Mouse (Mus musculus): ENCODE data around the gene Tle3. TPM values are rescaled to one million over a fixed set of nuclear protein-coding genes. Genes with fewer than 3 reads are reported as not detected.

Gene Tle3
- polyA plus RNA-seq, 1 experiment from 2014 or later, result 36.7 TPM

DNA sequence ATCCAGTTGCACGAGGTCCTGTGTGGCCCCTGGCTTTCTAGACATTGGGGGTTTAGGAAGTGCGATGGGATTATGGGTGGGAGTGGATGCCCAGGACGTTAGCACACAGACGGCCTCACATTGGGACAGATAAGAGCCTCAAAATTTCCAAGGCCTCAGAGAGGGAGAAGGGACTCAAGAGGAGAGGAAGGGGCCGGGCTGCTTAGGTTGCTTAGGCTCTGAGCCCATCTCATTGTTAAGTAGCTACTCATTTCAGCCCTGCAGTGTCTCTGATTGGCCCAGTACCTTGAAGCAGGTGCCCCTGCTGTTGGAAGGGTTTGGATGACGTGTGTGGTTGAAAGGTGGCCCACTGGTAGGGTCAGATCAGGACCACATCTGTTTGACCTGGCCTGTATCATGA lies 11.9 kb downstream of the Tle3 start:
- Histone ChIP-seq H3K9ac (ENCODE audit: low read depth, low read length) (no peak overlapping the region), H3K27ac (ENCODE audit: low read depth, low read length) (no peak overlapping the region), H3K4me2 (replicated peaks; ENCODE audit: low read depth, low read length) (0 out of 2 replicates have a peak overlapping the region, but pooled peaks have one; percentile 29), H3K4me1 (replicated peaks; ENCODE audit: control insufficient read depth, insufficient read depth, low read length) (peaks cover 62% of the 10 kb centered on the region), H3K4me3 (ENCODE audit: low read depth, low read length) (no peak overlapping the region), H3K9me3 (ENCODE audit: control insufficient read depth, low read length) (no peaks in the 10 kb centered on the region), H3K36me3 (ENCODE audit: control insufficient read depth, insufficient read depth, low read length) (peaks cover 5% of the 10 kb centered on the region; the same call in 1 of the 2 replicates), H3K27me3 (ENCODE audit: control insufficient read depth, insufficient read depth, low read length) (no peaks in the 10 kb centered on the region)
- DNase-seq (ENCODE audit: low spot score) (no peak), ATAC-seq (ENCODE audit: low FRiP score) (no peak)
- 37% methylated on average over 6 of the region's 6 CpGs for WGBS

DNA sequence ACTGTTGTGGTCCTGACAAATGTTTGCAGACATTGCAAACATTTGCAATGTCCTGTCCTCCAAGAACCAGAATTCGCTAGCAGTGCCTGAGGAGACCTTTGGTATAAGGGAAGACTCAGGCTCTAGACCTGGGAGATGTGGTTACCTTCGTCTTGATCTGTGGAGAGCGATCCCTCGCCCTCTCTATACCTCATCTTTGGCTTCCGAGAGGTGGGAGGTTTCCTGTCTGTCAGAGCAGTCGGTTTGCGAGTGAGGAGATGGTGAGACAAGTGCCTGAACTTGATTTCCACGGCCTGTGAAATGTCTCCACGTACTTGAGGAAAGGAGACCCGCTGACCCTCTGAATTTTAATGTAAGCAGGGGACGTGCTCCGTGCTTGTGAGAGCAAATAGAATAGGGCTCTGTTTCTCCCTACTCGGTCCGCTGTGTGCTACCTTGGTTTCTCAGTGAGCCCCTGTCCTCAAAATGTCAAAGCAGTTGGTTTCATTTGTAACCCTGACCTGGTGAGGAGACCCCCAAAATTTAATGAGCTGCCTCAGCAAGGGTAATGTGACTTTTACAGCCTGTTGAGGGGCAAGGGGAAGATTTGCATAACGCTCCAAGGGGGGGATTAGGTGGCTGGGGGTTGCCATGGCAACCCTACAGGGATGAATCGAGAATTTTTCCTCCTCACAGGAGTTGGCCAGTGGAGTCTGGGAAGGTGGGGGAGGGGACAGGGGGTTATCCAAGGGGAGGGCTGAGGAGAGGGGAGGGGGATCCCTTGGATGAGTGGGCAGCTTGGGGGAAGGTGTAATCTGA lies 12.7 kb downstream of the Tle3 start:
- ATAC-seq (ENCODE audit: low FRiP score) (peak; percentile 64; the same call in 1 of the 2 replicates), DNase-seq (ENCODE audit: low spot score) (peak; percentile 87)
- Histone ChIP-seq H3K27ac (ENCODE audit: low read depth, low read length) (peak overlapping the region; percentile 54; the same call in 1 of the 2 replicates), H3K4me3 (ENCODE audit: low read depth, low read length) (no peak overlapping the region), H3K27me3 (ENCODE audit: control insufficient read depth, insufficient read depth, low read length) (no peaks in the 10 kb centered on the region), H3K9ac (ENCODE audit: low read depth, low read length) (no peak overlapping the region), H3K36me3 (ENCODE audit: control insufficient read depth, insufficient read depth, low read length) (peaks cover 5% of the 10 kb centered on the region; the same call in 1 of the 2 replicates), H3K9me3 (ENCODE audit: control insufficient read depth, low read length) (no peaks in the 10 kb centered on the region), H3K4me1 (replicated peaks; ENCODE audit: control insufficient read depth, insufficient read depth, low read length) (peaks cover 56% of the 10 kb centered on the region), H3K4me2 (replicated peaks; ENCODE audit: low read depth, low read length) (peak overlapping the region; percentile 29)
- 4% methylated on average over 16 of the region's 16 CpGs for WGBS

DNA sequence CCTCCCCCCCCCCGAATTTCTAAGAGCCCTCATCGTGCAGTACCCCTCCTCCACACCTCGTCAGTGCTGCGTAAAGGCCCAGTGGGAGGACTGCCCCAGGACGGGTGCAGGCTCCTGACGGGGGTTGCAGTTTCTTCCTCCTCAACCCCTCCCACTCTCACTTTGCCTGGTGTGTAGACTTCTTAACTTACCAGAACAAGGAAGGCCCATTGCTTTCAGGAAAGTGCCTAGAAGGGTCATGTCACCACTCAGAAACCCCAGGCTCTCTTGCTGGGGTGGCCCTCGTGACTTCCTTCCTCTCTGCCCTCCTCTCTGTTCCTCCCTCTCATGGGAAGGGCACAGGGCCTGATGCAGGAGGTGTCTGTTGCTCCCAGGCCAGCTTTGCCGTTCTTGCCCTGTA lies 13.6 kb downstream of the Tle3 start:
- H3K9me3 ChIP-seq (ENCODE audit: control insufficient read depth, low read length), result no peaks in the 10 kb centered on the region
- ATAC-seq (ENCODE audit: low FRiP score), result 0 out of 2 replicates have a peak, but pooled peaks have one; percentile 8
- no peaks in the 10 kb centered on the region for H3K27me3 ChIP-seq (ENCODE audit: control insufficient read depth, insufficient read depth, low read length)
- peaks cover 5% of the 10 kb centered on the region; the same call in 1 of the 2 replicates for H3K36me3 ChIP-seq (ENCODE audit: control insufficient read depth, insufficient read depth, low read length)
- H3K9ac ChIP-seq (ENCODE audit: low read depth, low read length), result no peak overlapping the region
- H3K4me1 ChIP-seq (replicated peaks; ENCODE audit: control insufficient read depth, insufficient read depth, low read length), result peaks cover 47% of the 10 kb centered on the region
- 5% methylated on average over 7 of the region's 8 CpGs for WGBS
- peak overlapping the region; percentile 29 for H3K4me2 ChIP-seq (replicated peaks; ENCODE audit: low read depth, low read length)
- DNase-seq (ENCODE audit: low spot score), result no peak
- H3K27ac ChIP-seq (ENCODE audit: low read depth, low read length), result 0 out of 2 replicates have a peak overlapping the region, but pooled peaks have one; percentile 0
- H3K4me3 ChIP-seq (ENCODE audit: low read depth, low read length), result no peak overlapping the region

DNA sequence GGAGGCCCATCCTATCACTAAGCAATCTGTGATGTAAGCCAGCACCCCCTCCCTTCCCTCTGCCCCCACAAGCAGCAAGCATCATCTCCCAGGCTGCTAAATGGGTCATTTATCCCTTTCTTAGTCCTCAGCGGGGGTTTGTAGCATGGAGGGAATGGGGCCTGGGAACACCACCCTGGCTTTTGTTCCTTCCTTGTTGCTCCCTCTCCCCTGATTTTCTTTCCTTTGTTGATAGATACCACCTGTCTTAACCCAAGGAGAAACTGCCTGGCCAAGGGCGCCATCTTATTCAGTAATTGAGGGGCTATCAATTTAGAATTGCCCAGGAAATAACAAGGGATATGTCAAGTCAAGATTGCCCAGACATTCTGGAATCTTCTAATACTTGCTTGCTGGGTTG lies 14.1 kb downstream of the Tle3 start:
- 40% methylated on average over 2 of the region's 2 CpGs for WGBS
- H3K4me1 ChIP-seq (replicated peaks; ENCODE audit: control insufficient read depth, insufficient read depth, low read length), result peaks cover 44% of the 10 kb centered on the region
- no peak overlapping the region for H3K9ac ChIP-seq (ENCODE audit: low read depth, low read length)
- H3K36me3 ChIP-seq (ENCODE audit: control insufficient read depth, insufficient read depth, low read length), result peaks cover 5% of the 10 kb centered on the region; the same call in 1 of the 2 replicates
- DNase-seq (ENCODE audit: low spot score), result no peak
- 0 out of 2 replicates have a peak overlapping the region, but pooled peaks have one; percentile 0 for H3K27ac ChIP-seq (ENCODE audit: low read depth, low read length)
- H3K27me3 ChIP-seq (ENCODE audit: control insufficient read depth, insufficient read depth, low read length), result no peaks in the 10 kb centered on the region
- no peak for ATAC-seq (ENCODE audit: low FRiP score)
- no peaks in the 10 kb centered on the region for H3K9me3 ChIP-seq (ENCODE audit: control insufficient read depth, low read length)
- no peak overlapping the region for H3K4me2 ChIP-seq (replicated peaks; ENCODE audit: low read depth, low read length)
- no peak overlapping the region for H3K4me3 ChIP-seq (ENCODE audit: low read depth, low read length)

DNA sequence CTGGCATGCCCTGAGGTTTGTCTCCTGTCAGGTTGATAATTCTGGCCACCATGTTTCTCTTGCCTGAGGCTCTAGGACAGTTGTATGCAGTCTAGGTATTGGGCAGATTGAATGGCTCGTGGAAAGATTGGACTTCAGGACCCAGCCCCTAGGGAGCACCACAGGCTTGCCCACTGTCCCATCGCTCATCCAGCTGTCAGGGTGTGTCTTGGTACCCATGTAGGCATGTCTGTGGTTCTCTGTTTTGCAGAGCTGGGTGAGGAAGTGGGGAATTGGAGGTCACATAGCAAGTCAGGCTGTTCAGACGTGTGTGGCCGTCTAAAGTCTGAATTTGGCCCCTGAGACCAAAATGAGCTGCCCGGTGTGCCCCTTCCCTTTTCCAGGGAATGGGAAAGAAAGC lies 15.6 kb downstream of the Tle3 start:
- DNase-seq (ENCODE audit: low spot score), result no peak
- H3K4me3 ChIP-seq (ENCODE audit: low read depth, low read length), result no peak overlapping the region
- H3K9me3 ChIP-seq (ENCODE audit: control insufficient read depth, low read length), result no peaks in the 10 kb centered on the region
- WGBS, result 71% methylated on average over 5 of the region's 5 CpGs
- H3K4me1 ChIP-seq (replicated peaks; ENCODE audit: control insufficient read depth, insufficient read depth, low read length), result peaks cover 43% of the 10 kb centered on the region
- 0 out of 2 replicates have a peak, but pooled peaks cover 3% of the 10 kb centered on the region for H3K36me3 ChIP-seq (ENCODE audit: control insufficient read depth, insufficient read depth, low read length)
- no peak for ATAC-seq (ENCODE audit: low FRiP score)
- H3K9ac ChIP-seq (ENCODE audit: low read depth, low read length), result no peak overlapping the region
- no peak overlapping the region for H3K4me2 ChIP-seq (replicated peaks; ENCODE audit: low read depth, low read length)
- H3K27ac ChIP-seq (ENCODE audit: low read depth, low read length), result no peak overlapping the region
- H3K27me3 ChIP-seq (ENCODE audit: control insufficient read depth, insufficient read depth, low read length), result no peaks in the 10 kb centered on the region

DNA sequence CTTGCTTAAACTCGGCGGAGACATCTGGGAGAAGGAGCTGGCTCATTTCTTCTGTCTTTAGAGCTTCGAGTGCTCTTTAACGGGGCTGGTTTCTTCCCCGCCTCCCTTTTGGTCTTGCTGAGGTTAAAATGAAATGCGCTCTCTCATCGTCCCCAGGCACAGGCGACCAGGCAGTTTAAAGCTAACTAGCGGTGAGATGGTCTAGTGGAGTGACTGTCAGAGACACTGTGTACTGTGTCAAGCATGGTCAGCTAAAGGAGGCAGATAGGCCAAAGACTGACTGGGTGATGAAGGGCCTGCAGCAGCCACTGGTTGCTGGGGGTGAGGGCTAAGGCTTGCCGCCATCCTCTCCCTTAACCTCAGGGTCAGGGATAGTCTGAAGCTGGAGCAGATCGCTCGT lies 16.0 kb downstream of the Tle3 start:
- no peak for DNase-seq (ENCODE audit: low spot score)
- H3K27ac ChIP-seq (ENCODE audit: low read depth, low read length), result no peak overlapping the region
- H3K4me2 ChIP-seq (replicated peaks; ENCODE audit: low read depth, low read length), result no peak overlapping the region
- peaks cover 4% of the 10 kb centered on the region; the same call in 1 of the 2 replicates for H3K36me3 ChIP-seq (ENCODE audit: control insufficient read depth, insufficient read depth, low read length)
- no peak overlapping the region for H3K4me3 ChIP-seq (ENCODE audit: low read depth, low read length)
- no peaks in the 10 kb centered on the region for H3K9me3 ChIP-seq (ENCODE audit: control insufficient read depth, low read length)
- ATAC-seq (ENCODE audit: low FRiP score), result no peak
- H3K27me3 ChIP-seq (ENCODE audit: control insufficient read depth, insufficient read depth, low read length), result no peaks in the 10 kb centered on the region
- H3K9ac ChIP-seq (ENCODE audit: low read depth, low read length), result no peak overlapping the region; the same call in 1 of the 2 replicates
- H3K4me1 ChIP-seq (replicated peaks; ENCODE audit: control insufficient read depth, insufficient read depth, low read length), result peaks cover 40% of the 10 kb centered on the region
- 48% methylated on average over 12 of the region's 12 CpGs for WGBS

DNA sequence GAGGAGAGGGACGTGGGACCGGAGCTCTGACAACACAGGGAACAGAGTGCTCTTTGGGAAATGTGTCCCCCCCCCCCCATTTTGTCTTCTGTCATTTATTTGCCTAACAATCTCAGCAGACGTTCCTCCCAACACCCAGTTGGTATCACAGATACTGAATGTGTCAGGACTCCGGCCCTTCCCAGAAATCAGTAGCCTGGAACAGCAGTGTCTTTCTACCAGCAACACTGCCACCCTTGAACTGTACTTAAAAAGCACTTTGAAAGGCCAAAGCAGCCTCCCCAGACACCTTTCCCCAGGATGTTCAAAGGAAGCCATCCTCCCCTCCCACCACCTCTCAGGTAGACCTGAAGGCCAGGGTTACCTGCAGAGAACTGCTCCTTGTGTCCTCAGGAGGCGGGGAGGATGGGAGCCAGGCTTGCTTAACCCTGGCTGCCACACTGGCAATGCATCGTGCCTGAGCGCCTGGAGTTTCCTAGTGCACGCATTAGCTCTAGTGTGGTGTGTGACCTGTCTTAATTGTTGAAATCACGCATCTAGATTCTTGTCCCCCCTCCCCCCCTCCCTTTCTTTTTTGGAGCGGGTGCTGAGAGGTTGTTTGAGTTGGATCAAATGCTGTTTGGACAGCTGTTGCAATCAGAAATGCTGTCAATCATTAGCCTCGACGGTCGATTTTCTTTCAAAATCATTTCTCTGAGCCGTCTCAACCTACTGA lies 16.7 kb downstream of the Tle3 start:
- Histone ChIP-seq H3K36me3 (ENCODE audit: control insufficient read depth, insufficient read depth, low read length) (peaks cover 9% of the 10 kb centered on the region), H3K4me1 (replicated peaks; ENCODE audit: control insufficient read depth, insufficient read depth, low read length) (peaks cover 40% of the 10 kb centered on the region), H3K4me2 (replicated peaks; ENCODE audit: low read depth, low read length) (no peak overlapping the region), H3K27me3 (ENCODE audit: control insufficient read depth, insufficient read depth, low read length) (peaks cover 3% of the 10 kb centered on the region; the same call in 1 of the 2 replicates), H3K27ac (ENCODE audit: low read depth, low read length) (no peak overlapping the region), H3K9ac (ENCODE audit: low read depth, low read length) (no peak overlapping the region; the same call in 1 of the 2 replicates), H3K4me3 (ENCODE audit: low read depth, low read length) (no peak overlapping the region), H3K9me3 (ENCODE audit: control insufficient read depth, low read length) (no peaks in the 10 kb centered on the region)
- ATAC-seq (ENCODE audit: low FRiP score) (no peak), DNase-seq (ENCODE audit: low spot score) (no peak)
- 53% methylated on average over 14 of the region's 14 CpGs for WGBS

DNA sequence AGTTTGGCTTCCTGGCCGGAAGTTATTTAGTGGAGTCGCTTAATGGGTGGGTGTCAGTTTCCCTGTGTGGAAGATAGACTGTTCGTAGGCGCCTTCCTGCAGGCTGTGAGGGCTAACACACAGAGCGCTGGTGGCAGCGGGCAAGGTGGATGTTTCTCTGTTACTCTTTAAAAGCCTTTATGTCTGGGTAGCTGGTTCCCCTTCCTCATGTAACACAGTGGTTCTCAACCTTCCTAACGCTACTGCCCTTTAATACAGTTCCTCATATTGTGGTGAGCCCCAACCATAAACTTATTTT lies 17.2 kb downstream of the Tle3 start:
- Histone ChIP-seq H3K4me1 (replicated peaks; ENCODE audit: control insufficient read depth, insufficient read depth, low read length) (peaks cover 36% of the 10 kb centered on the region), H3K27ac (ENCODE audit: low read depth, low read length) (no peak overlapping the region), H3K27me3 (ENCODE audit: control insufficient read depth, insufficient read depth, low read length) (peaks cover 3% of the 10 kb centered on the region; the same call in 1 of the 2 replicates), H3K4me2 (replicated peaks; ENCODE audit: low read depth, low read length) (no peak overlapping the region), H3K36me3 (ENCODE audit: control insufficient read depth, insufficient read depth, low read length) (peaks cover 12% of the 10 kb centered on the region), H3K9ac (ENCODE audit: low read depth, low read length) (no peak overlapping the region), H3K4me3 (ENCODE audit: low read depth, low read length) (no peak overlapping the region), H3K9me3 (ENCODE audit: control insufficient read depth, low read length) (no peaks in the 10 kb centered on the region)
- no peak for DNase-seq (ENCODE audit: low spot score)
- ATAC-seq (ENCODE audit: low FRiP score), result no peak
- 67% methylated on average over 7 of the region's 7 CpGs for WGBS

All from hindbrain, embryonic 11.5 days (tissue).